Mouse (Mus musculus) layer of hippocampus, postnatal 25 days (tissue): ENCODE results near the gene Akap8l. TPM values are rescaled to one million over a fixed set of nuclear protein-coding genes. Genes with fewer than 3 reads are reported as not detected.

ENCODE experiments used
- DNase-seq, 2 experiments: peaks; one replicate each; pipeline ENCODE4 v3.0.0; 2022; ENCODE audit warnings: mixed read lengths in 2 of 2, low spot score in 1 of 2; ENCODE audit errors: extremely low spot score in 1 of 2
- total RNA-seq, 2 experiments: library from RNA; stranded (reverse); gene quantifications; 2 replicates each; pipeline ENCODE4 v1.2.3; 2021

The Akap8l gene
- total RNA-seq, 2 experiments from 2014 or later, result 140 to 197 TPM

DNA sequence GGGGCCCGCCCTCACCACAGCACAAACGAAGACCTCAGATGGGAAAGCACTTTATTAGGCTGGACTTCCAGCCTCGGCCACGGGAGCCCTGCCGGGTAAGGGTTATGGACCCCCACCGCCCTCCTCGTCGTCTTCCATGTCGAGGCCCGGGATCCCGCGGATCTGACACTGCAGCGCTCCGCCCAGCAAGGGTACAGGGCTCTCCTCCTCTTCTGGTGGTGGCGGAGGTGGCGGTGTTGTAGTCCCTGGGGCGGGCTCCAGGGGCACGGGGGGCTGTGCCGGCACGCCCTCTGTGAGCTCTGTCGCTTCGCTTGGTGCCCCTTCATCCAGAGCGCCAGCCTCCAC is 29.0 kb downstream of the Akap8l start:
- no peak for DNase-seq

DNA sequence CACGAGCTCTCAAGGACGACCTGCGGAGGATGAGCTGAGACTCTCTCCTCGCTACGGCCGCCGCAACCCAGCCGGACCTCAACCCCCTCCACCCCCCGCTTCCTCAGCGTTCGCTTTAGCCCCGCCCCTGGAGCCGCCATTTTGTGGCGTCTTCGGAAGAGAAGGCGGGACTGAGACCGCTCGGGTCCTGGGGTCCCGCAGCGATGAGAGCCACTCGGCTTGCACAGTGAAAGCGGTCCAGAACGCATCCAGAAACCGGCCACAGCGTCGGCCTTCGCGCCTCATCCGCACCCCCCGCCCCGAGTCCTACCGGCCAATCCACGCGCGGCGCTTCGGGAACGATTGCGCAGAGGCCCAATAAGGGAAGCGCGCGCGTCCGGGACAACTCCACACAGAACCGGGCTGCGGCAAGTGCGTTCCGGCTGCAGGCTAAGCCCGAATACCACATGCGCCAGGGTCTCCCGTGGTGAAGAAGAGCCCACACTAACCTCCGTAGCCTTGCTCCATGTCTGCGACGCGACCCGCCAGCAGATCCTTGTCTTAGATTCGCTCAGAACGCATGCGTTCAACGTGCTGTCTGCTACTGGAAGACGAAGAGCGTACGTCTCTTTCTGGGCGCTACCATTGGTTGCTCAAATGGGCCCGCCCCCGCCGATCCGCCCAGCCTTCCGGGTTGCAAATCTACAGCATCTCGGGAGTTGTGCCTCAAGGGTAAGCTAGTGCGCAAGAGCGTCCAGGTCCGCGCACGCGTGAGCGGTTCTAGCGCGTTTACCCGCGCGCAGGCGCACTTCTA is 29.6 kb downstream of the Akap8l start, which contains the start of gene Akap8:
TSS of gene Akap8 (minus strand) at position 642 of the 793 bp plus-strand sequence.
- DNase-seq, result peak; percentile 92 to 96

DNA sequence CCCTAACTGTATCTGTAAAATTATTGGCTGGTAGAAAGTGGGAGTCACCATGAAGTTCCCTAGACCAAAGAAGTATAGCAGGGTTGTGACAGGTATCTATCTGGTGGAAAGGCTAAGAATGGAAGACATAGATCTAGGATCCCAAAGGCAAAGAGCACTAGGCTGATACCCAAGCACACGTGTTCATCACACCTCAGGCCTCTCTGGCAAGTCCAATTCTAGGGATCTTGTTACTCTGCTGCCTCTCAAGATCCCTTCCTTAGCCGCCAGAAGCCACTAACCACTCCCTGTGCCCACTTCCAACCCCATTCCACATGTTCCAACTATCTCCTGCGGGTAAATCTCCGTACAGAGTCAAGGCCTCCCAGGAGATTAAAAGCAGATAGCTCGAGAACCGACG is 30.5 kb downstream of the Akap8l start:
- DNase-seq, result no peak

DNA sequence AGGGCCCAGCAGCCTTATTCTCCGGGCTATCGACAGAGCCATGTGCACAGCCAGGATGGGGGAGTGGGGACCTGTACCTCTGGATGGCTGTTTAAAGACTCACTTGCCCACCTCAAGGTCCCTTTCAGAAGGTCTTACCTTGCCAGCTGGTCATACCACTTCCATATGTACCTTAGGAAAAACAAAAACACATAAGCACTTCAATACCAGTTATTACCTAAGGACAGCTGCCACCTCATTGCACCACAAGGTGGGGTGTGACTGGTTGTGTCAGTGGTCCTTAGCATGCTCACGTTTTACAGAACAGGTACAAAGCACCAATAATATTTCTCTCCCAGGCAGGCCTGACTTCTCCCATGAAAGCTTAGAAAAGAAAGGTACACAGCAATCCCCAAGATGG is 32.7 kb downstream of the Akap8l start:
- no peak for DNase-seq

DNA sequence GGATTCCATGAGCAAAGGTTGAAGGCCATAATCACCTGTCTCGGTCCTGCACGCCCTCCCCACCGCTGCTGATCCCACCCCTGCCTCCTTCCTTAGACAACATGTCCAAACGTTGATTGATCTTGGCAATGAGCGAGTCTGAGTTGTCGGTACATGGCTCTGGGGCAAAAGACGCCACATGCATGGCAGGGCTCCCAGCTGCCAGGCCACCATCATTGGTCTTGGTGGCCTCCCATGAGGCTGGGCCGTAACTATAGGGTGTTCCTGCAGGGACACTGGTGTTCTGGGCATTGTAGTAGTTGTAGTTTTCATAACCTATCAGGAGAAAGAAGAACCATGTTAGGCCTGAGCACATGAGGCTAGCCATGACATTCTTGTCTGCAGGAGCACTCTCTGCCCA is 33.4 kb downstream of the Akap8l start:
- DNase-seq, result no peak

DNA sequence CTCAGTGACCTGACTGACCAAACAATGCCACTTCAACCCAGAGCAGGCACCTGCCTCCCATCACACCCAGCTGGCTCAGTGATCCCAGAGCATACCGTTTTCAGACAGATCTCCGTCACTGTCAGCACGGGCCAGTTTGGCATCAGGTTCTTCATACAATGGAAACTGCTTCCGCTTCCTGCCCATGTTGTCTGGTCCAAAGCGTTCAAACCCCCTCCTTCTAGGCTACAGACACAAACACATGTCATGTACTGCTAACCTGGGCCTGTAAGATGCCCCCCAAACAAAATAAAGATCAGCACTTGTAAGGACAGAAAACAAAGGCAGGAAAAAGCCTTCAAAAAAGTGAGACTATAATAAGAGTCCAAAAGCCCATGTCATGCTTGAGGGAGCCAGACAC is 34.8 kb downstream of the Akap8l start:
- DNase-seq, result no peak

DNA sequence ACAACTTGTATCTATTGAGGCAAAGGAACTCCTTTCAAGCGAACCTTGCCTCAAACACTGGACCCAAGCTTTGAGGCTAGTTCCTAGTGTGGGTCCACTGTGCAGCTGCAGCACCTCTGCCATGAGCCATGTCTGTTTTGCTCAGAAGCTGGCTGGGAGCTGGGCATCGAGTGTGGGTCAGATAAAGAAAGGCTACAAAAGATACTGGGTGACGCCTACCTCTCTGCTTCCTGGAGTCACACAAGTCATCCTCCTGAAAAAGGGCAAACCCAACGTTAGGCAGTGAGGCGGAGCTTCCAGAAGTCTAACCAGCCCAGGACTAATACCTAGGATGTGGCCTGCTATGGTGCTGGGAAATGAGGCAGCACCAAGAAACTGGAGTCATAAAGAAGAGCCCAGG is 36.5 kb downstream of the Akap8l start:
- no peak for DNase-seq

DNA sequence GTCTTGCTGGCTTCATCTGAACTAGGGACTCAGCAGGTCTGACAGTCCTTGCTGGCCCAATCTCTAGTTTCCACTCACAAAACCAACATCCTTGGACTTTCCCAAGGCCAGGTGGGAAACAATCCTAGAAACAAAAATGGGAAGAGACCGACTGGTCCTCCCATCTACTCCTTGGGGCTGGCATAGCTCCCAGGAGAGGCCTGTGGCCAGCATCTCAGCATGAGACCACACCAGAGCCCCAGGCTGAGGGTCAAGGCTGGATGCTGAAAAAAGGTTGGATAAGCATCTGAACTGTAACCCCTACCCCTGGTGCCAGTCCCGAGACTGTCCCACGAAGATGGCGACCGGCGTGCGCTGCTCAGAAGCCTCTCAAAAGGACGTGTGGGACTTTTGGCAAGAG is 37.6 kb downstream of the Akap8l start:
- no peak for DNase-seq

DNA sequence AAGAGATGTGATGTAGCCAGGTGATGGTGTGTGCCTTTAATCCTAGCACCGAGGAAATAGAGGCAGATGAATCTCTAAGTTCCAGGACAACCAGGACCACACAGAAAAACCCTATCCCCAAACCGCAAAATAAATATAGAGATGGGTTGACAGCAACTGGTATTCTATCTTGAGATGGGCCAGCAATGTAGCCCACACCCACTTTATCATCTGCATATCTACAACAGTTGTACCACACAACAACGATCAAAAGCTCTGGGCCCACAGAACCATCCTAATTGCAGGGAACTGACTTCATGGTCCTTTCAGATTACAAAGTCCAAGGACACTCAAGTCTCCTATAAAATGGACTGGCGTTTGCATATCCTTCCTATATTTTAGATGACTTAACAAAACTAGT is 42.4 kb downstream of the Akap8l start:
- DNase-seq, result no peak

DNA sequence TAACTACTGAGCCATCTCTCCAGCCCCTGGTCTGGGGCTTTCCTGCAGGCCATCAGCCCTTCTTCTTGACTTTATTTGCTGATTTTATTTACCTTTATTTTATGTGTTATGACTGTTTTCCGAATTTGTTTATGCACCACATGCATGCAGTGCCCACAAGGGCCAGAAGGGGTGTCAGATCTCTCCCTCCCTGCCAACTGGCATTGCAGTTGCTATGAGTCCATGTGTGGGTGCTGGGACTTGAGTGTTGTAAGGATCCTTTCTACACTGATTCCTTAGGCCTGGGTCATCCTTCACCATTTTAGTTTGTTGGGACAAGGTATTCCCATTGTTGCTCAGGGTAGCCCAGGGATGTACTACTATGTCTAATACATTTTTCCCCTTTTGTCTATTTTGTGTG is 52.3 kb downstream of the Akap8l start:
- DNase-seq, result no peak

DNA sequence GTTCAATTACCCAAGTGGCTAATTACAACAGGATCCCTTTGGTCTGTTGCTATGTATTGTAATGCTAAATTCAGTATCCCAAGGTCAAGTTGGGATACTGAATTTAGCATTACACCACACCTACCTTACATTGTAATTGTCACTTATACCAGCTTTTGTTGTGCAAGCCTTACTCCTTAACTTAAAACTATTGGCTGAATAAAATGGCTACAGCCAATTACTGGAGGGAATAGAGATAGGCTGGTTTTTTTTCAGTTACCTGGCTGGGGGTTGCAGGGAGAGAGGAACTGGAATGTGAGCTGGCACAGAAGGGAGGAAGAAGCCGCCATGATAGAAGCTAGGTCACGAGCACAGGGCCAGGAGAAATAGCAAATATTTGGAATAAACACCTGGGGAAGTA is 54.5 kb downstream of the Akap8l start:
- no peak for DNase-seq

DNA sequence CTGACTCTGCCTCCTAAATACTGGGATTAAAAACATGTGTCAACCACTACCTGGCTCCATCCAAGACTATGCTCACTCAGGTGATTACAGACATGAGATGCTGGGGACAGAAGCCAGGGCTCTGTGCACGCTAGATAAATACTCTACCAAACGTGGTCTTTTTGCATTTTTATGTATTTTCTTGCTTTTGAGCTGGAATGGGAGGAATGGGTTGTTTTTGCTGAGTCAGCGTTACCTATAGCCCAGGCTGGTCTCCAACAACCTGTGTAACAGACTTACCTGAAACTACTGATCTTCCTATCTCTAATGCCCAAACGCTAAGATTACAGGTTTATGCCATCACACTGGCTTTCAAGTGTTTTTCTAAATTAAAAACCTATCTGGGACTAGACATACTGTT is 55.2 kb downstream of the Akap8l start:
- no peak for DNase-seq

DNA sequence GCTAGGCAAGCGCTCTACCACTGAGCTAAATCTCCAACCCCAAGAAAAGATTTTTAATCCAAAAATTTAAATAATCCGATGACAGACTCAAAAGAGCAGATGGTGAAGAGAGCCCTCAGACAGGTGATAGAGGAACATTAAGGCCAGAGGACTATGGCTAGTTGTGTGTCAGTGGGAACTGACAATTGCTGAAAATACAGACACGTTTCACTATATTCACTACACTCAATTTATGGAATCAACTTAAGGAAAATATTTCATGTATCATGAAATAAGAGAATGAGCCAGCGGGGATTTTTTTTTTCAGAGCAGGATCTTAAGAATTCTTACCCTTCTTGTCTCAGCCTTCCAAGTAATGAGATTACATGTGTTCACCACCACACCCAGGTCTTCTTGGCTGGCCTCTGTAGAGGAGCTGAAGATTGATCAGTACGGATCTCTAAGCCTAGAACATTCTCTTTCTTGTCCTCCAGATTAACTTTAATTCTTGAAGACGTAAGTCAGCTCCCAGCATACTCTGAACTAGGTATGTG is 65.2 kb downstream of the Akap8l start:
- DNase-seq, result no peak

DNA sequence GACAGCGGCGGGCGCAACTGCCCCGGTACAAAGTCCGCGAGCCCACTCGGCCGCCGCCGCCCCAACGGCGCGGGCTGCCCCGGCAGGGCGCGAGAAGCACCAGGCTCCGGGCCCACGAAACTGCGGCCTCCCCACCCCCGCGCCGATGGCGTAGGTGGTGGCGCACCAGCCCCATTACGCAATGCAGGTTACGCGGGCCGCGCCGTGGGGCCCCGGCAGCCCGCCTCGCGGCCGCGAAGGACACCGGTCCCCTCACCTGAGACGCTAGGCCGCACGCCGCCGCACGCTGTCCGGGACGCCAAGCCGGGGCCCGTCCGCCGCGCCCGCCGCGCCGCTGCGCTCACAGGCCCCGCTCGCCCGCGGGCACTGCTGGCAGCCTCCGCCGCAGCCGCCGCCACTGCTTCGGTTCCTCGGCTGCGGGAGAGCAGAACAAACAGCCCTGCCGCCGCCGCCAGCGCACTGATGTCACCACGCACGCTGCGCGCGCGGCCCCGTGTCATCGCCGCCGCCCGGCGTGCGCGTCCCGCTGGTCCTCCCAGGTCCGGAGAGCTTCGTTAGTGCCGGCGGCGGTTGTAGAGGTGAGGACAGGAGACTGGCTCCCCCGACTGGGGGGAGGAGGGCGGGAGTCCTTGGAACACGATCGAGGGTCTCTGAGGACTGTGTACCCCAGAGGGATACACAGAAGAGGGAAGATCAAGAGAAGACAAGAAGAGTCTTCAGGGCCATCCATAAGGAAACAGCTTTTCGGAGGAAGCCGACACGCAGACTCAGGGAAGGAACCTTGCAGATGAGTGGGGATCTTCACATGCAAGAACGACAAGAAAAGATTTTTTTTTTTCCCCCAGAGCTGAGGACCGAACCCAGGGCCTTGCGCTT is 65.9 kb downstream of the Akap8l start, which contains the start of gene Brd4:
TSS of gene Brd4 (minus strand) at position 461 of the 876 bp plus-strand sequence.
- peak; percentile 85 to 93 for DNase-seq

DNA sequence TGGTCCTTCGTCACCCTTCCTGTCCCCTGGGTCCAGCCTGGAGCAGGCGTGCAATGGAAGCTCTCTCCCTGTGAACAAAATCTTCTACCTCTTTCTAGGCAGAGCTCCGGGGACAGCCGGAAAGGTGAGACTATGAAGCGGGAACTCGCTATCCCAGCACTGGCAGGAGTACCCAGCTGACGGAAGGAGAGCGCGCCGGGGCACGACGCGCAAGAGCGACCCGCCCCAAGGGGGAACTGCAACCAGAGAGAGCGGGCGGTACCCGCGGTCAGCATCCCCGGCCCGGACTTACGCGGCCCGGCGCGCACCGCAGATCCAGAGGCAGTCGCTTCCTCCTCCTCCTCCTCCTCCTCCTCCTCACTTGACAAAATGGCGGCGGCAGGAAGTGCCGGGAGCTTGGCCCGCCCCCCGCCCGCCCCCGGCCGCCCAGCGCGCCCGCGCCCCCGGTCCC is 66.6 kb downstream of the Akap8l start:
- DNase-seq, result peak; percentile 45 to 52

DNA sequence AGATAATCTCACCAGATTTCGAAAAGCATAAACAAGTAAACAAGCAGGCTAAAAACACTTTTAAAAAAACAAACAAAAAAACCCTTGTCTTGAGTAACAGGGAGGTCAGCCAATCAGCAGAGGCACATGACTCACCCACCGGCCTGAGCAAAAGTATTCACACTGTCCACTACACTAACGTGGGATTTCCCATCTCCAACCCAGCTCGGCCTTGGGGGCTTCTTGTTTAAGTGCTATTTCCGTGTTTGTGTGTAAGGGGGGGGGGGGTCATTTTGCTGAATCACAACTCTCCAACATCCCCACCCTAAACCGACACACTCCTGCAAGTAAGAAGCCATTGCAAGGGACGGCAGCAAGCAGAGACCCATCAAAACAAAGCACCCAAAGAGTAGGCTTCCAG is 67.1 kb downstream of the Akap8l start:
- no peak for DNase-seq

DNA sequence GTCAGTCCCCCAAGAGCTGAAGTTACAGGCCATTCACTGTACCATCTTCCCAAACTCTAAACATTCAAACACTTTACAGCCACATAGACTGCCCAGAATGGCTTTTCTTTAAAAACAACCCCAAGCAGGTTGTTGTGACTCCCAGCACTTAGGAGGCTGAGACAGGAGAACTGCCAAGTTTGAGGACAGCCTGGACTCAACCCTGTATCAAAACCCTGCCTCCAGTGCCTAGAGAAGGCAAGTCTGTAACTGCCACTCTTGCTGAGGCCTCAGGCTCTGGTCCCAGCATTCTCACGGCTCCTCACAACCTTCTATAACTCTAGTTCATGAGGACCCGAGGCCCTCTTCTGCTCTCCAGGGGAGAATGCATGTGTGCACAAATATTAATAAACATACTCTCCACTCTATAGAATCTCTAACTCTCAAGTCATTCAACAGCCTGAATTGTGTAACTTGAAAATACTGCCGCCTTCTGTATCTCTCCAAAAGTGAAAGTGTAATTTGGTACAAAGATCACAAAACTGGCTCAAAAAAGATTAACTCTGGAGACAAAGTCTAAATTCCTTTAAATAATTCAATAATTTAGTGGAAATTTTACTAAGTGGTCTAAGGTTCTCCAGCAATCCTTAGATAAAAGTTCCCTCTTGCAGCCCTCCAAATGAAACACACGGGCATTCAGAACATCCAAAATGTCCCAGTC is 68.6 kb downstream of the Akap8l start:
- DNase-seq, result no peak

DNA sequence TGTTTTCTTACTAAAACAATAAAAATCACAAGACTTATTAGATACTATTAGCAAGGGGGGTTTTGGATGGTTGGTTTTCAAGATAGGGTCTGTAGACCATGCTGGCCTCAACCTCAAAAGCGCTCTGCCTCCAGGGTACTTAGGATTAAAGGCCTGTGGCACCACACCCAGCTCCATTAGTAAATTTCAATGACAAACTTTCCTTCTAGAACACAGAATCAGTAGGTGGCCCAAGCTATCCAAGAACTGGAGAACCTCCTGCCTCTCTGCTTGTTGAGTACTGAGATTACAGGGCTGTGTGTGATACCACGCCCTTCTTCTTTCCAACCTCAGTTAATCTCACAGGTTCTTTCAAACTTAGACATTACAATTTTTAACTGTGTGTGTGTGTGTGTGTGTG is 69.3 kb downstream of the Akap8l start:
- DNase-seq, result no peak

DNA sequence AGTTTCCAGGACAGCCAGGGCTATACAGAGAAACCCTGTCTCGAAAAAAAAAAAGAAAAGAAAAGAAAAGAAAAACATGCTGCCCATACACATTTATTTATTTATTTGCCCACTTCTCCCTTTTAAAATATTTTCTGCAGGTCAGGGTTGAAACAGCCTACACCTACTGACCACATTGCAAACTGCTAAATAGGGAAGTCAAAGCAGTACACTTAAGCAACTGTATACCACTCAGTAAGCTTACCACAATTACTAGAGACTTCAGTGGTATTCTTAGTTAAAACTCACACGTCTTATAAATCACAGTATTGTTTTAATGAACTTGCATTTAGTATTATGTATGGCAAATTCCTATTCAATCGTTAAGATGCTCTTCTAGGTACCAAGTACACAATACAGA is 69.8 kb downstream of the Akap8l start:
- DNase-seq, result no peak

DNA sequence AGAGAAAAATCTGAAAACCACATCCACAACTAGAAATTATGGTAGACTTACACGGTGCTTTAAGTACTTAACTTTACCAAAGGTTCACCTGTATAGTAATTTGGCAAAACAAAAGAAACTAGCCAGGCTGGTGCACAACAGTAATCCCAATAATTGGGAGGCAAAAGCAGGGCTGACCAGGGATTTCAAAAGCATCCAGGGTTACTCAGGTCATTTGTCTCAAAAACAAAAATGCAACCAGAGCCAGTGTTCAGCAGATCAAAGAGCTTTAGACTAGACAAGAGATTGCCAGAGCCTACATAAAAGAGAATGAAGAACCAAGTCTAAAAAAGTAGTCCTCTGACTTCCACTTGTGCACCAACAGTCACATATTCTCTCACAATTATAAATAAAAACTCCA is 73.2 kb downstream of the Akap8l start:
- no peak for DNase-seq

DNA sequence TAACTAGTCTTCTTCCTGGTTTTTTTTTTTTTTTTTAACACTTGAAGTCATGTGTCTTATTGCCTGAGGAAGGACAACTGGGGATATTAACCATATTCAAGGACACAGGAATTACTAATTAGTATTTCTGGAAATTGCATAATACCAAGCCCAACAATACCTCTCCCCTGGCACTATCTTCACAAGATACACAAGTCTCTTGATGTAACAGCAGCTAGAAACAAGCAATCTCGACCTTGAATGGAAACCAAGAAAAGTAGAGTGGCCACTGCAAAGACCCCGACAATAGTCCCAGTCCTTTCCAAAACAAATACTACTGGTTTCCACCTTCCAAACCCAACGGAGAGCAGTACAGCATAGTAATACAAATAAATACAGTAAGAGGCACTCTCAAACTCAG is 74.8 kb downstream of the Akap8l start:
- no peak for DNase-seq
